Mouse (Mus musculus) stomach, postnatal 0 days (tissue): Measurements from ENCODE around the gene Usp15.

ENCODE experiments used
- CTCF ChIP-seq: IDR thresholded peaks from 2 replicates; pipeline ENCODE4 v1.5.1; 2016; ENCODE audit warnings: antibody characterized with exemption, low read depth, mild to moderate bottlenecking, moderate library complexity
- EP300 ChIP-seq: optimal IDR thresholded peaks from 2 replicates; pipeline ENCODE3; 2016; ENCODE audit warnings: antibody characterized with exemption

DNA sequence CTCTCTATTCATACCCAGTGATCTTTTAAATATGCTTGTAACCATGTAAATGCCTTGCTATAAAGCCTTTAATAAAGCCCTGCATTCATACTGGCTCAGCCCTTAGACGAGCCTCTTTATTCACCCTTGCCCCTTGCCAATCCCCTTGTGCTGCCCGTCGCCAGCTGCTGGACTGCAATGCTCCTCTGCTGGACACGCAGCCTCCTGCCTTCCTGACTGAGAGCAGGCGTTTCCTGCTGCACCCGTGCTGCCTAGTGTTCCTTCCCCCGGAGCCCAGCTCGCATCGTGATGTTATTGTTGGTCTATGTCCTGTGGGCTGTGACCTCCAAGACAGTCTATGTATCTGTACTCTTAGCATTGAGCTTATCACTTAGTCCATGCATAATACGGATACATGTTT lies 61.0 kb downstream of the Usp15 start:
- TF ChIP-seq CTCF = no peak
- no peak for TF ChIP-seq EP300
